Mouse (Mus musculus) limb, embryonic 11.5 days (tissue): ENCODE measurements around the gene Map3k3. TPM values are rescaled to one million over a fixed set of nuclear protein-coding genes. Genes with fewer than 3 reads are reported as not detected.

Experiments
- ATAC-seq: fragments of 200-750 bp; cut with Nextera tagmentation; 2 replicates; pipeline ENCODE4 v1.8.0; 2017; ENCODE audit warnings: low read depth; ENCODE audit not compliant: insufficient number of reproducible peaks, low FRiP score, low TSS enrichment
- DNase-seq: peaks from one replicate; pipeline ENCODE4 v3.0.0-alpha.2; 2015; ENCODE audit warnings: low spot score
- H3K27ac ChIP-seq: fragments of 300-500 bp; sonication (generic); replicated peaks from 2 replicates; pipeline ENCODE4 v1.5.1; 2014; ENCODE audit warnings: low read depth, mild to moderate bottlenecking, low read length
- H3K27me3 ChIP-seq: fragments of 300-500 bp; sonication (generic); 2 replicates; pipeline ENCODE4 v1.6.1; 2014; ENCODE audit warnings: mild to moderate bottlenecking, low read length, mixed read lengths; ENCODE audit not compliant: control insufficient read depth, insufficient read depth
- H3K36me3 ChIP-seq: fragments of 300-500 bp; sonication (generic); 2 replicates; pipeline ENCODE4 v1.6.1; 2014; ENCODE audit warnings: mild to moderate bottlenecking, low read length, moderate library complexity, mixed read lengths; ENCODE audit not compliant: control insufficient read depth, insufficient read depth
- H3K4me1 ChIP-seq: fragments of 300-500 bp; sonication (generic); 2 replicates; pipeline ENCODE4 v1.6.1; 2014; ENCODE audit warnings: low read length, mixed read lengths; ENCODE audit not compliant: control insufficient read depth, insufficient read depth
- H3K4me2 ChIP-seq: fragments of 300-500 bp; sonication (generic); 2 replicates; pipeline ENCODE4 v1.6.1; 2014; ENCODE audit warnings: low read depth, mild to moderate bottlenecking, moderate library complexity; ENCODE audit not compliant: severe bottlenecking
- H3K4me3 ChIP-seq: fragments of 300-500 bp; sonication (generic); 2 replicates; pipeline ENCODE4 v1.5.1; 2014; ENCODE audit warnings: low read depth, low read length
- H3K9ac ChIP-seq: fragments of 300-500 bp; sonication (generic); 2 replicates; pipeline ENCODE4 v1.6.1; 2014; ENCODE audit warnings: mild to moderate bottlenecking, low read length
- H3K9me3 ChIP-seq: fragments of 300-500 bp; sonication (generic); 2 replicates; pipeline ENCODE4 v1.6.1; 2016; ENCODE audit warnings: low read length; ENCODE audit not compliant: control insufficient read depth
- WGBS: fragments of 180-500 bp; shearing (Covaris S2); extraction: QIAGEN DNeasy Blood & Tissue Kit; methylation state at CpG from one replicate; pipeline ENCODE4 v1.1.7; 2014; 5-methylcytosine and 5-hydroxymethylcytosine counted together
- polyA plus RNA-seq: library from polyadenylated mRNA; unstranded; fragments of >200 nt; fragmentation: Nextera tagmentation; extraction: Ambion mirVana; gene quantifications from 2 replicates; pipeline ENCODE4 v1.2.1, GENCODE M21; 2014

Map3k3 gene
- polyA plus RNA-seq, 1 experiment from 2014 or later: 20.9 TPM

DNA sequence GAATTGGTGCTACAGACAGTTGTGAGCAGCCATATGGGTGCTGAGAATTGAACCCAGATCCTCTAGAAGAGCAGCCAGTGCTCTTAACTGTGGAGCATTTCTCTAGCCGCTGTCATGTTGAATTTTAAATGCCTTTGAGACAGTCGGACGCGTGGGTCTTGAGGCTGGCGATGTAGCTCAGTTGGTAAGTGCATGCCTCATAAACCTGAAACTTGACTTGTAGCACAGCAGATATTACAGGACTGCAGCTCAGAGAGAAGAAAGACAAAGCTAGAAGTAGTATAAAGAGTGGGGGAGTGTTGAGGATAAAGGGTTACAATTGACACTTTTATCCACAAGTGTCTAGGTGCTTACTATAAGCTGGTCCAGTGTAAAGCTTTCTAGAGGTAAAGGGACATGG, 48.1 kb downstream of the Map3k3 start:
- no peak for ATAC-seq
- 92% methylated on average over 5 of the region's 5 CpGs for WGBS
- no peaks in the 10 kb centered on the region; the same call in 1 of the 2 replicates for H3K9me3 ChIP-seq
- no peak overlapping the region for H3K4me3 ChIP-seq
- H3K27ac ChIP-seq: no peak overlapping the region
- H3K4me1 ChIP-seq: no peaks in the 10 kb centered on the region
- no peak overlapping the region for H3K4me2 ChIP-seq
- DNase-seq: no peak
- no peak overlapping the region for H3K9ac ChIP-seq
- H3K36me3 ChIP-seq: no peaks in the 10 kb centered on the region; the same call in 1 of the 2 replicates
- H3K27me3 ChIP-seq: no peaks in the 10 kb centered on the region

- Histone ChIP-seq H3K4me3 (no peak overlapping the region), H3K4me2 (no peak overlapping the region)
Observed at GRCm38 (mm10) chr11:106134580-106135528, 50.4 kb downstream of the Map3k3 start.

DNA sequence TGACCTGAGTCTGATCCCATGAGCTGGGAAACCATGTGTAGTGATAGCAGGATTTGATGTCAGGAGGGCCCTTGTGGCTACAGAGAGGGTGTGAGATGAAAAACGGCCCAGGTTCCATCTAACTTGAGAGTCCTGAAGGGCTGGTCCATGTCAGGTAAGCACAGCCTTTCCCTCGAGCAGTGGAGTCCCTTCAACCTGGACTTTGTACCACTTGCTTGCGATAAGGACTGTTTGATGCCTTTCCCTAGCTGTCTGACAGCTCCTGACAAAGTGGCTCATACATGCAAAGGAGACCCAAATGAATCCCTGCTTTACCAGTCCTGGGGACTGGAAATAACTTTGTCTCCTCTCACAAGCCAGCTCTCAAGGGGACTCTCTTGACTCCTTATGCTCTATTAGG, 66.8 kb downstream of the Map3k3 start:
- Histone ChIP-seq H3K9ac (no peak overlapping the region), H3K9me3 (no peaks in the 10 kb centered on the region), H3K36me3 (peaks cover 14% of the 10 kb centered on the region), H3K27ac (no peak overlapping the region), H3K4me1 (no peaks in the 10 kb centered on the region), H3K27me3 (no peaks in the 10 kb centered on the region), H3K4me2 (no peak overlapping the region), H3K4me3 (no peak overlapping the region)
- no peak for DNase-seq
- ATAC-seq: no peak
- 88% methylated on average over 3 of the region's 3 CpGs for WGBS

More at GRCm38 (mm10) chr11:106134580-106135528, 50.4 kb downstream of the Map3k3 start:
- Histone ChIP-seq H3K27me3 (no peaks in the 10 kb centered on the region), H3K36me3 (no peaks in the 10 kb centered on the region; the same call in 1 of the 2 replicates), H3K9me3 (no peaks in the 10 kb centered on the region), H3K4me1 (no peaks in the 10 kb centered on the region), H3K27ac (no peak overlapping the region), H3K9ac (no peak overlapping the region)
- no peak for ATAC-seq
- 45% methylated on average over 8 of the region's 8 CpGs for WGBS
- no peak for DNase-seq

DNA sequence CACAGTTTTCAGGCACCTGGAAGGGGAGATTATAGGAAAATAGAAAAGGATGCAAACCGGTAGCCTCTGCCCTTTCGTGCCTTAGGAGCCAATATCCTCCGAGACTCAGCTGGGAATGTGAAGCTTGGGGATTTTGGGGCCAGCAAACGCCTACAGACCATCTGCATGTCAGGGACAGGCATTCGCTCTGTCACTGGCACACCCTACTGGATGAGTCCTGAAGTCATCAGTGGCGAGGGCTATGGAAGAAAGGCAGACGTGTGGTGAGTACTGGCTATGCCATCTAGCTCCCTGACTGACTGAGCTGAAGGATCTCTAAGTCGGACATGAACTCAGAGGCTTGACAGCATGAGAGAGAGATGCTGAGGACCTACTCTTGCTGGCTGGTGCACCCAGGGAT, 67.7 kb downstream of the Map3k3 start:
- no peak overlapping the region for H3K4me3 ChIP-seq
- DNase-seq (no peak), ATAC-seq (no peak)
- no peaks in the 10 kb centered on the region for H3K27me3 ChIP-seq
- H3K4me1 ChIP-seq: no peaks in the 10 kb centered on the region
- H3K36me3 ChIP-seq: peaks cover 14% of the 10 kb centered on the region
- 81% methylated on average over 8 of the region's 8 CpGs for WGBS
- H3K9ac ChIP-seq: no peak overlapping the region
- H3K4me2 ChIP-seq: no peak overlapping the region
- H3K9me3 ChIP-seq: no peaks in the 10 kb centered on the region
- no peak overlapping the region for H3K27ac ChIP-seq

GRCm38 (mm10) chr11:106154091-106154490, 69.7 kb downstream of the Map3k3 start:
- WGBS: 82% methylated on average over 5 of the region's 5 CpGs
- H3K27me3 ChIP-seq: no peaks in the 10 kb centered on the region
- DNase-seq (no peak), ATAC-seq (no peak)
- H3K9me3 ChIP-seq: no peaks in the 10 kb centered on the region
- H3K4me3 ChIP-seq: no peak overlapping the region
- peaks cover 12% of the 10 kb centered on the region for H3K4me1 ChIP-seq
- H3K9ac ChIP-seq: no peak overlapping the region
- H3K27ac ChIP-seq: no peak overlapping the region
- no peak overlapping the region for H3K4me2 ChIP-seq
- peaks cover 22% of the 10 kb centered on the region for H3K36me3 ChIP-seq

DNA sequence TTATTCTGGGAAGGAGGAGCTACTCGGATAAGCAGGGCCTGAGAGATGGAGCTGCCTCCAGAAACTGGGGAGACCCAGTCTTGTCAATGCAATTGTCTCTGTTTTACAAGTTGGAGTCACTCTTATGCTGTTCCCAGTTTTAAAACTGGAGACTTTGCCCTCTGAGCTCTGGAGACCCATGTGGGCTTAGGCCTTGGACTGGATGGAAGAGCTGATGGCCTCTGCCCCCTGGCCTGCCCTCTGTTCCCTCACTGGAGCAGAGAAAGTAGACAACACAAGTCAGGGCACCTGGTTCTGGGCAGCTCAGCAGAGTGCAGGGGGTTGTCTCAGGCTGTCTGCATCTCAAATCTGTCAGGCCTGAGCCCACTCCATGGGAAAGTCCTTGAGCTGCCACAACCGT, 70.4 kb downstream of the Map3k3 start:
- peaks cover 12% of the 10 kb centered on the region for H3K4me1 ChIP-seq
- no peaks in the 10 kb centered on the region for H3K9me3 ChIP-seq
- 82% methylated on average over 2 of the region's 2 CpGs for WGBS
- H3K27ac ChIP-seq: no peak overlapping the region
- H3K4me3 ChIP-seq: no peak overlapping the region
- H3K27me3 ChIP-seq: no peaks in the 10 kb centered on the region
- DNase-seq: no peak
- ATAC-seq: no peak
- H3K9ac ChIP-seq: no peak overlapping the region
- H3K4me2 ChIP-seq: no peak overlapping the region
- H3K36me3 ChIP-seq: peaks cover 22% of the 10 kb centered on the region

- no peak overlapping the region for H3K4me2 ChIP-seq
- peaks cover 19% of the 10 kb centered on the region for H3K36me3 ChIP-seq
- H3K27ac ChIP-seq: no peak overlapping the region
- no peaks in the 10 kb centered on the region for H3K9me3 ChIP-seq
- DNase-seq: no peak
- no peak overlapping the region for H3K9ac ChIP-seq
- 62% methylated on average over 3 of the region's 3 CpGs for WGBS
- no peak overlapping the region for H3K4me3 ChIP-seq
- peaks cover 12% of the 10 kb centered on the region for H3K4me1 ChIP-seq
- H3K27me3 ChIP-seq: no peaks in the 10 kb centered on the region
- ATAC-seq: no peak
Observed at GRCm38 (mm10) chr11:106155761-106156160, 71.3 kb downstream of the Map3k3 start.

- no peak for DNase-seq
- H3K9me3 ChIP-seq: no peaks in the 10 kb centered on the region
Observed at GRCm38 (mm10) chr11:106156257-106156656, 71.8 kb downstream of the Map3k3 start.

More at GRCm38 (mm10) chr11:106156257-106156656, 71.8 kb downstream of the Map3k3 start:
- peaks cover 17% of the 10 kb centered on the region for H3K4me1 ChIP-seq
- WGBS: 67% methylated on average over 1 of the region's 1 CpGs
- H3K9ac ChIP-seq: no peak overlapping the region
- no peak overlapping the region for H3K4me2 ChIP-seq
- H3K4me3 ChIP-seq: no peak overlapping the region
- H3K36me3 ChIP-seq: peaks cover 17% of the 10 kb centered on the region
- no peak overlapping the region for H3K27ac ChIP-seq
- no peak for ATAC-seq
- H3K27me3 ChIP-seq: no peaks in the 10 kb centered on the region
